Mouse (Mus musculus): ENCODE data around the gene Ppfia3.
A peak's percentile ranks its signal among the peaks of the same experiment; 100 is the strongest.
"Not testable (repeated sequence)": the region's sequence is repeated elsewhere in the genome, so short reads cannot be mapped to it uniquely, and the experiment has no call there.

Ppfia3 gene

GRCm38 (mm10) chr7:45366652-45367019, at the start of gene Ppfia3:
Gene Ppfia3, minus strand, starts transcription at chr7:45367019.
- DNase-seq, result no peak

- no peak for DNase-seq
Measured at GRCm38 (mm10) chr7:45415636-45416035, 48.8 kb upstream of the Ppfia3 start.

GRCm38 (mm10) chr7:45414740-45415224, 48.0 kb upstream of the Ppfia3 start:
- no peak for DNase-seq

GRCm38 (mm10) chr7:45413864-45414739, 47.3 kb upstream of the Ppfia3 start:
- DNase-seq, result peak; percentile 54

GRCm38 (mm10) chr7:45413113-45413863, 46.5 kb upstream of the Ppfia3 start, which contains the start of gene Ntf5:
Gene Ntf5, plus strand, starts transcription at chr7:45413695.
- DNase-seq, result no peak

- no peak for DNase-seq
Measured at GRCm38 (mm10) chr7:45412421-45412820, 45.6 kb upstream of the Ppfia3 start.

GRCm38 (mm10) chr7:45409497-45410163, 42.8 kb upstream of the Ppfia3 start:
- DNase-seq, result no peak

- DNase-seq, result no peak
Measured at GRCm38 (mm10) chr7:45408949-45409348, 42.1 kb upstream of the Ppfia3 start.

- DNase-seq, result no peak
Measured at GRCm38 (mm10) chr7:45408351-45408750, 41.5 kb upstream of the Ppfia3 start.

- no peak for DNase-seq
Measured at GRCm38 (mm10) chr7:45407836-45408235, 41.0 kb upstream of the Ppfia3 start.

- DNase-seq, result peak; percentile 57
Measured at GRCm38 (mm10) chr7:45406157-45407156, 39.6 kb upstream of the Ppfia3 start.

GRCm38 (mm10) chr7:45405091-45406075, 38.6 kb upstream of the Ppfia3 start, which contains the start of gene Kcna7:
Gene Kcna7, plus strand, starts transcription at chr7:45405653.
- DNase-seq, result peak; percentile 84

GRCm38 (mm10) chr7:45403532-45404261, 36.9 kb upstream of the Ppfia3 start:
- DNase-seq, result peak; percentile 77

GRCm38 (mm10) chr7:45401521-45402085, 34.8 kb upstream of the Ppfia3 start:
- DNase-seq, result no peak

- no peak for DNase-seq
Measured at GRCm38 (mm10) chr7:45396787-45397186, 30.0 kb upstream of the Ppfia3 start.

- DNase-seq, result not testable (repeated sequence)
Measured at GRCm38 (mm10) chr7:45396337-45396775, 29.5 kb upstream of the Ppfia3 start.

- peak; percentile 99 for DNase-seq
Measured at GRCm38 (mm10) chr7:45395578-45396336, 28.9 kb upstream of the Ppfia3 start, which contains the start of gene Snrnp70. Gene Snrnp70, minus strand, starts transcription at chr7:45395742.

- no peak for DNase-seq
Measured at GRCm38 (mm10) chr7:45395129-45395541, 28.3 kb upstream of the Ppfia3 start.

Data from kidney, adult 18-20 months (tissue).